Mouse (Mus musculus): ENCODE data around the gene Coro2a. TPM values are rescaled to one million over a fixed set of nuclear protein-coding genes. Genes with fewer than 3 reads are reported as not detected.
"Not testable (repeated sequence)": the region's sequence is repeated elsewhere in the genome, so short reads cannot be mapped to it uniquely, and the experiment has no call there.

Coro2a gene
- polyA plus RNA-seq, 1 experiment from 2014 or later: 10.8 TPM

DNA sequence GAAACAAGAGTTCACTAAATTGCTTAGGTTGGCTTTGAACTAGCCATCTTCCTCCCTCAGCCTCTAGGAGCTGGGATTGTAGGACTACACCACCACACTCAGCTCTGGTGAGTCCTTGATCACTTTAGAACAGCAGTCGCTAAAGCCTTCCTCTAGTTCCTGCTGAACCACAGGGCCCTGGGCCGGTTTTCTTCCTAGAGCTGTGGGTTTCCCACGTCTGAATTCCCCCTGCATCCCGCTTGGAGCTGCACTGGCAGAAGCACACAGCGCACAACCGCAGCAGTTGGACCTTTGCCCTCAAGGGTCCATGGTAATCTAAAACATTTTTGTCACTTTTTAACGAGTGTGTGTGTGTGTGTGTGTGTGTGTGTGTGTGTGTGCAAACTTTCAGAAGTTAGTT lies 702 bp upstream of the Coro2a start:
- Histone ChIP-seq H3K4me1 (ENCODE audit: control insufficient read depth, insufficient read depth, low read length) (no peaks in the 10 kb centered on the region), H3K9ac (replicated peaks; ENCODE audit: low read depth, low read length) (no peak overlapping the region), H3K27me3 (ENCODE audit: control insufficient read depth, insufficient read depth, low read length) (peaks cover 9% of the 10 kb centered on the region), H3K4me2 (replicated peaks; ENCODE audit: low read depth, low read length) (no peak overlapping the region), H3K9me3 (ENCODE audit: control insufficient read depth, low read depth, low read length) (no peaks in the 10 kb centered on the region), H3K4me3 (ENCODE audit: low read depth, low read length) (no peak overlapping the region), H3K36me3 (ENCODE audit: control insufficient read depth, insufficient read depth, low read length) (no peaks in the 10 kb centered on the region), H3K27ac (ENCODE audit: low read length) (no peak overlapping the region)
- ATAC-seq (ENCODE audit: insufficient number of reproducible peaks, insufficient read depth, low FRiP score, low read depth): no peak
- 56% methylated on average over 7 of the region's 7 CpGs for WGBS

DNA sequence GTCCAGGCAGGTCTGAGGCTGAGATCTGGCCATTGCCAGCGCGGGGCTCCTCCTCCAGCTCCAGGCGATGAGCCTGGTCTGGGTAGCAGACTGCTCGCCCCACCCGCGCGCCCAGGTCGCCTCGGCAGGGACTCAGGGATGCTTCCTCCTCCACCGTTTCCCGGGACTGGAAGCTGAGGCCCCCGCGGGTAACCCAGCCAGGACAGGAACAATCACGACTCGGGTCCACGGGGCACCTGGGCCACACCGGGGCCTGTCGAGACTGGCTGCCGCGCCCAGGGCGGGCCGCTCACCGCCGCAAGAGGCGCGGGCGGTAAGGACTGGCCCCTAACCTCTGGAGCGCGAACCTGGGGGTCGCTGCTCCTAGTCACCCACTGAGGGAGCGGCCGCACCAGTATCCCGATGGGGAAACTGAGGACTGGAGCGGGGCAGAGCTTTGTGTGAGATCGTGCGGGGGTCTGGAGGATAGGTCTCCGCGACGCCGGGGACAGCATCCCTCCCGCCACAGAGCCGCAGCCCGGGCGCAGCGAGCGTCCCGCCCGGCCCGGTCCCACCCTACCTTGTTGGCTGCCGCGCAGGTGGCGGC lies 651 bp downstream of the Coro2a start:
- Histone ChIP-seq H3K9ac (replicated peaks; ENCODE audit: low read depth, low read length) (peak overlapping the region; percentile 46), H3K4me3 (ENCODE audit: low read depth, low read length) (peak overlapping the region; percentile 47), H3K9me3 (ENCODE audit: control insufficient read depth, low read depth, low read length) (no peaks in the 10 kb centered on the region), H3K4me1 (ENCODE audit: control insufficient read depth, insufficient read depth, low read length) (no peaks in the 10 kb centered on the region), H3K27ac (ENCODE audit: low read length) (peak overlapping the region; percentile 11; the same call in 1 of the 2 replicates), H3K36me3 (ENCODE audit: control insufficient read depth, insufficient read depth, low read length) (no peaks in the 10 kb centered on the region), H3K4me2 (replicated peaks; ENCODE audit: low read depth, low read length) (peak overlapping the region; percentile 94), H3K27me3 (ENCODE audit: control insufficient read depth, insufficient read depth, low read length) (peaks cover 9% of the 10 kb centered on the region)
- WGBS: under 1% methylated on average over 36 of the region's 52 CpGs
- ATAC-seq (ENCODE audit: insufficient number of reproducible peaks, insufficient read depth, low FRiP score, low read depth): 0 out of 2 replicates have a peak, but pooled peaks have one; percentile 3

DNA sequence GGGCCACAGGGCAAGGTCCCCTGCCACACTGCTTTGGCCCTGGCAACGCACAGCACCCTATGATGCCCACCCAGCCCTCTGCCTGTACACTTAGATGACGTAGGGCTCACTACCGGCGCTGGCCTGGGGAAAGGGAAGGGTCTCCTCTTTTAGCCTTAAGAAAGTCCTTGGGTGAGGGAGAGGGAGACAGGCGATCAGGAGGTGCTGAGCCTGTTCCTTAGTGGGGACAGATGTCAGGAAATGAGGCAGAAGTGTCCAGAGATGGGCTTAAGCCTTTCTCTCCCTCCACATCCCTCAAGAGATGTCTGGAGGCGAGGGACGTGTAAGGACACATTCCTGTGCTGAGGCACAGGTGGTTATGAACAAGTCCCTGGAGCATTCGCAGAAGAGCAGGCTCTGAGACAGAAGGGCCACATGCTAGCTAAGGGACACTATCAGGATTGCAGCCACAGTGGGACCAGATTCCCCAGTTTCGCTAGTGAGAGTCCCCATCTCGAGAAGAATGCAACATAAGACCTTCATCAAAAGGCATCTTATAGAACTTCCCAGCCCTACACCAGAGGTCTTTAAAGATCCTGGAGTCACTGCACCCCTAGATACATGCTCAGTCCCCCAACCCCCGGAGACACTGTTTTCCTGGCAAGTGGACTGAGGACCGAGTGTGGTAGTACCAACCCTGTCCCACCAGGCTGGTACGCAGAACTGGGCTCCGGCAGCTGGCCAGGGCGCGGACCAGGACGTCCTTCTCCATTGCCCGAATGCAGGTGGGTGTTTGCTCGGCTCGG lies 1.3 kb downstream of the Coro2a start:
- H3K4me2 ChIP-seq (replicated peaks; ENCODE audit: low read depth, low read length): peak overlapping the region; percentile 94
- H3K27me3 ChIP-seq (ENCODE audit: control insufficient read depth, insufficient read depth, low read length): peaks cover 9% of the 10 kb centered on the region
- H3K36me3 ChIP-seq (ENCODE audit: control insufficient read depth, insufficient read depth, low read length): no peaks in the 10 kb centered on the region
- no peaks in the 10 kb centered on the region for H3K9me3 ChIP-seq (ENCODE audit: control insufficient read depth, low read depth, low read length)
- 39% methylated on average over 20 of the region's 20 CpGs for WGBS
- peak overlapping the region; percentile 47 for H3K4me3 ChIP-seq (ENCODE audit: low read depth, low read length)
- no peak overlapping the region for H3K27ac ChIP-seq (ENCODE audit: low read length)
- H3K4me1 ChIP-seq (ENCODE audit: control insufficient read depth, insufficient read depth, low read length): no peaks in the 10 kb centered on the region
- H3K9ac ChIP-seq (replicated peaks; ENCODE audit: low read depth, low read length): 0 out of 2 replicates have a peak overlapping the region, but pooled peaks have one; percentile 46
- ATAC-seq (ENCODE audit: insufficient number of reproducible peaks, insufficient read depth, low FRiP score, low read depth): no peak

DNA sequence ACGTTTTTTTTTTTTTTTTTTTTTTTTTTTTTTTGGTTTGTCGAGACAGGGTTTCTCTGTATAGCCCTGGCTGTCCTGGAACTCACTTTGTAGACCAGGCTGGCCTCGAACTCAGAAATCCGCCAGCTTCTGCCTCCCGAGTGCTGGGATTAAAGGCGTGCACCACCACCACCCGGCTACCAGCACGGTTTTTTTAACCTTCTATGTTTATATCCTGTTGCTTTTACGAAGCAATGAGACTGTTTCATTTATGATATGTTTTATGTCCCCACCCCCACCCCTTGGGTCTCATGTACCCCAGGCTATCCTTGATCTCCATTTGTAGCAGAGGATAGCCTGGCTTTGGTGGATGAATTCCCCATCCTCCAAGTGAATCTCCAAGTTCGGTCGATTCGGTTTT lies 2.4 kb downstream of the Coro2a start:
- not testable (repeated sequence) for H3K4me1 ChIP-seq (ENCODE audit: control insufficient read depth, insufficient read depth, low read length); H3K4me3 ChIP-seq (ENCODE audit: low read depth, low read length); H3K9ac ChIP-seq (replicated peaks; ENCODE audit: low read depth, low read length); H3K9me3 ChIP-seq (ENCODE audit: control insufficient read depth, low read depth, low read length); H3K27me3 ChIP-seq (ENCODE audit: control insufficient read depth, insufficient read depth, low read length); H3K27ac ChIP-seq (ENCODE audit: low read length); H3K4me2 ChIP-seq (replicated peaks; ENCODE audit: low read depth, low read length); H3K36me3 ChIP-seq (ENCODE audit: control insufficient read depth, insufficient read depth, low read length); ATAC-seq (ENCODE audit: insufficient number of reproducible peaks, insufficient read depth, low FRiP score, low read depth)
- WGBS: 77% methylated on average over 12 of the region's 12 CpGs

DNA sequence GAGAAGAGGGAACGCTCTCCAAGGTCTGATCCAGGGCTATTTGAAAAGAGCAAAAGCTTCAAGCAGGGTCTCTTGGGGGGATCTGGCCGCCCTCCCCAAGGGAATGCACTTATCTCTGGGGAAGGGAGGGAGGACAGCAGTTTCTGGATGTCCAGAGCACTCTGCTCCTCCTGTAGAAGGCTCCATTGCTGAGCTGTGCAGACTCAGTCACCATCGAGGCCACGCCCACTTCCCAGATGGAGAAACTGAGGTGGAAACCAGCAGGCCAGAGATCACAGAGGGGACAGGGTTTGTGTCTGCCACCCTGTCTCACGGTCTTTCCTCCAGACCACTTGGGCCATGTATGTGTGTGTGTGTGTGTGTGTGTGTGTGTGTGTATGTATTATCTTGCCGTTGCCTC lies 3.0 kb downstream of the Coro2a start:
- Histone ChIP-seq H3K27me3 (ENCODE audit: control insufficient read depth, insufficient read depth, low read length) (peaks cover 9% of the 10 kb centered on the region), H3K9me3 (ENCODE audit: control insufficient read depth, low read depth, low read length) (no peaks in the 10 kb centered on the region), H3K4me1 (ENCODE audit: control insufficient read depth, insufficient read depth, low read length) (no peaks in the 10 kb centered on the region), H3K4me2 (replicated peaks; ENCODE audit: low read depth, low read length) (no peak overlapping the region), H3K9ac (replicated peaks; ENCODE audit: low read depth, low read length) (no peak overlapping the region), H3K27ac (ENCODE audit: low read length) (no peak overlapping the region), H3K4me3 (ENCODE audit: low read depth, low read length) (no peak overlapping the region), H3K36me3 (ENCODE audit: control insufficient read depth, insufficient read depth, low read length) (no peaks in the 10 kb centered on the region)
- ATAC-seq (ENCODE audit: insufficient number of reproducible peaks, insufficient read depth, low FRiP score, low read depth): no peak
- WGBS: 75% methylated on average over 6 of the region's 6 CpGs

DNA sequence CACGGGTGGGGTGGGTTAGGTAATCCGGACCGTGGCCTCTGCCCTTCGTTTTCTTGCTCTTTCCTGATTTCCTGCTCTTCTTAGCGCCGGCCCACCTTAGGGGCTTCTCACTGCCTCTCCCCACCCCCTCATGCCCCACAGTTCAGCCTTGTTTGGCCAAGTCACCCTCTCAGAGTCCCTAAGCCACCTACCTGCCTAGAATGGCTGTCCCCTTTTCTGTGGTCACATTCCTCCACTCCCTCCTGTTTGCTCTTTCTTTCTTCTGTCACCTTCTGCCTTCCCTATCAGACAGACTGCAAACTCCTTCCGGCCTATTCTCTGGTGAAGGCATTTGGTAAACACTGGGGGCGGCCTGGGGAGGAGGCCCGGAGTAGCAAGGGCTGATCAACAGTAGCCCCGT lies 3.9 kb downstream of the Coro2a start:
- H3K4me3 ChIP-seq (ENCODE audit: low read depth, low read length): no peak overlapping the region
- H3K27me3 ChIP-seq (ENCODE audit: control insufficient read depth, insufficient read depth, low read length): peaks cover 9% of the 10 kb centered on the region
- H3K4me2 ChIP-seq (replicated peaks; ENCODE audit: low read depth, low read length): peak overlapping the region; percentile 14
- H3K9ac ChIP-seq (replicated peaks; ENCODE audit: low read depth, low read length): no peak overlapping the region
- H3K9me3 ChIP-seq (ENCODE audit: control insufficient read depth, low read depth, low read length): no peaks in the 10 kb centered on the region
- H3K36me3 ChIP-seq (ENCODE audit: control insufficient read depth, insufficient read depth, low read length): no peaks in the 10 kb centered on the region
- peak overlapping the region; percentile 76 for H3K27ac ChIP-seq (ENCODE audit: low read length)
- 46% methylated on average over 10 of the region's 10 CpGs for WGBS
- ATAC-seq (ENCODE audit: insufficient number of reproducible peaks, insufficient read depth, low FRiP score, low read depth): no peak
- no peaks in the 10 kb centered on the region for H3K4me1 ChIP-seq (ENCODE audit: control insufficient read depth, insufficient read depth, low read length)

DNA sequence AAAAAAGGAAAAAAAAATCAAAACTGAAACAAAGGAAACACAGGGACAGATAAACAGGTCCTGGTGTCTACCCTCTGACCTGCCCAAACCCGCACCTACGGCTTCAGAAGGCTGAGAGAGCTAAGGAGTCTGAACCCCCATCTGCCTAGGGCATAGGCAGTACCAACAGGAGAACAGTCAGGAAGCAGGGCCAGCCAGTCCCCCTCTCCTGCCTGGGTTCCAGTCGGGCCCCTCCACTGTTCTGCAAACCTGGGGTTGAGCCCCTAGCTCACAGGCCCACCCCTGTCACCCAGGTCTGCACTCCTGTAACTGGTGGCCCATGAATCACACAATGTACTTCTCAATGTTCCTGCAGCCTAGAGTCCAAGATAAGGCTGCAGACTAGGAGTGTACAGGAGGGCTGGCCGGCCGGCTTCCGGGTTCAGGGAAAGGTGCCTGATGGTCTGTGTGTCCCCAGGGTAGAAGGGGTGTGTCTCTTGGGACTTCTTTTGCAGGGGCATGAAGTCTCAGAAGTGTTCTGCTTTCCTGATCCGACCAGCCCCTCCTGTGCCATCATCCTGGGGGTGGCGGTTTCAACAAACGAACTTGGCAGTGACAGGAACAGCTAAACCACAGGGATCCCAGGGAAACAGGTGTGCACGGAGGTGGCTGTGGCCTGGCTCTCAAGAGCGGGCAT lies 4.6 kb downstream of the Coro2a start:
- H3K9me3 ChIP-seq (ENCODE audit: control insufficient read depth, low read depth, low read length): no peaks in the 10 kb centered on the region
- H3K27me3 ChIP-seq (ENCODE audit: control insufficient read depth, insufficient read depth, low read length): peaks cover 9% of the 10 kb centered on the region
- peak overlapping the region; percentile 14; the same call in 1 of the 2 replicates for H3K4me2 ChIP-seq (replicated peaks; ENCODE audit: low read depth, low read length)
- ATAC-seq (ENCODE audit: insufficient number of reproducible peaks, insufficient read depth, low FRiP score, low read depth): peak; percentile 79
- 54% methylated on average over 11 of the region's 11 CpGs for whole genome bisulfite sequencing
- no peaks in the 10 kb centered on the region for H3K4me1 ChIP-seq (ENCODE audit: control insufficient read depth, insufficient read depth, low read length)
- H3K36me3 ChIP-seq (ENCODE audit: control insufficient read depth, insufficient read depth, low read length): no peaks in the 10 kb centered on the region
- H3K27ac ChIP-seq (ENCODE audit: low read length): peak overlapping the region; percentile 76
- H3K9ac ChIP-seq (replicated peaks; ENCODE audit: low read depth, low read length): no peak overlapping the region
- no peak overlapping the region for H3K4me3 ChIP-seq (ENCODE audit: low read depth, low read length)

DNA sequence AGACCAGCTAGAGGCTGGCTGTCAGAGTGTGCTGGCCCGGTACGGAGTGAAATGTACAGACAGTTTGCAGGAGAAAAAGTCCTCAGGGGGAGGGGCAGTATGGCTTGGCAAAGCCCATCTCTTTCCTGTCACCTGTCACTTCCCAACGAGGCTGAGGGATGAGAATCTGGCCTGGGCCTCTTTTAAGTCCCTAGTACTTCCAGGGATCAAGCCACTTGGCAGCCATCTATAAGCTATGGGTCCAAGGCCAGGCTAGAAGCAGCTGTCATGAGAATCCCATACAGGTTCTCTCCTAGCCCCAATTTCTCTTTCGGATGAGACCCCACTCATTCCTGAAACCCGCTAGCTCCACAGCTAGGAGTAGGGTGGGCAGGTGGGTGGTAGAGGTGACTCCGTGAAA lies 5.6 kb downstream of the Coro2a start:
- H3K4me2 ChIP-seq (replicated peaks; ENCODE audit: low read depth, low read length): no peak overlapping the region
- no peak for ATAC-seq (ENCODE audit: insufficient number of reproducible peaks, insufficient read depth, low FRiP score, low read depth)
- no peak overlapping the region for H3K27ac ChIP-seq (ENCODE audit: low read length)
- H3K4me3 ChIP-seq (ENCODE audit: low read depth, low read length): no peak overlapping the region
- H3K36me3 ChIP-seq (ENCODE audit: control insufficient read depth, insufficient read depth, low read length): no peaks in the 10 kb centered on the region
- no peaks in the 10 kb centered on the region for H3K4me1 ChIP-seq (ENCODE audit: control insufficient read depth, insufficient read depth, low read length)
- H3K27me3 ChIP-seq (ENCODE audit: control insufficient read depth, insufficient read depth, low read length): peaks cover 7% of the 10 kb centered on the region
- no peaks in the 10 kb centered on the region for H3K9me3 ChIP-seq (ENCODE audit: control insufficient read depth, low read depth, low read length)
- 77% methylated on average over 6 of the region's 6 CpGs for WGBS
- no peak overlapping the region for H3K9ac ChIP-seq (replicated peaks; ENCODE audit: low read depth, low read length)

Data from stomach, embryonic 14.5 days (tissue).